Mouse (Mus musculus): ENCODE data around the gene Rpp25l. TPM values are rescaled to one million over a fixed set of nuclear protein-coding genes. Genes with fewer than 3 reads are reported as not detected.
"Not testable (repeated sequence)": the region's sequence is repeated elsewhere in the genome, so short reads cannot be mapped to it uniquely, and the experiment has no call there.

Gene Rpp25l
- total RNA-seq (2021), result 10 to 100 TPM; 27.8 to 33.2 TPM

- peak; percentile 81 to 86 for DNase-seq (ENCODE audit: low spot score in 2 of 2)
- intact Hi-C loops (cut with DNase I), result loop anchor here (1.0 kb wide), 1 partner anchor 27 kb away; no protein-coding TSS in a partner anchor
Observed at GRCm38 (mm10) chr4:41713197-41714067, at the start of gene Rpp25l. TSS of gene Rpp25l (minus strand) at chr4:41713534.

DNA sequence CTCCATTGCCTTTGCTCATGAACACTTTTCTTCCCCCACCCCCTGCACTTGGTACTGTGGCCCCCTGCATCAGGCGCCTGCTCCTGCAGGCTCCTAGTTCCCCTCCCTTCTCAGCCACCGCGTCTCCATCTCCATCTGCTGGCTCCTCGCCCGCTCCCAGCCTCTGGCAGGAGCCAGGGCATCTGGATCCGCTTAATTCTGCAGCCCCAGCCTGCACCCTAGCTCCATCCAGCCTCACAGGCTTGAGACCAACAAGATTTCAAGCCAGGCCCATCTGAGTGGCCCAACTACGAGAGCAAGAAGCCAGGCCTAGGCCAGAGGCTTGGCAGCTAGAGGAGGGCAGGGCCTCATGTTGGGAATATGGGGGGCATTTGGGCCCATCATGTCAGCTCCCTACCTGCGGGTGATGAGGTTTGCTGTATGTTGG is 49.4 kb upstream of the Rpp25l start:
- intact Hi-C loops (cut with DNase I); DNase-seq (ENCODE audit: low spot score in 2 of 2): not testable (repeated sequence)

DNA sequence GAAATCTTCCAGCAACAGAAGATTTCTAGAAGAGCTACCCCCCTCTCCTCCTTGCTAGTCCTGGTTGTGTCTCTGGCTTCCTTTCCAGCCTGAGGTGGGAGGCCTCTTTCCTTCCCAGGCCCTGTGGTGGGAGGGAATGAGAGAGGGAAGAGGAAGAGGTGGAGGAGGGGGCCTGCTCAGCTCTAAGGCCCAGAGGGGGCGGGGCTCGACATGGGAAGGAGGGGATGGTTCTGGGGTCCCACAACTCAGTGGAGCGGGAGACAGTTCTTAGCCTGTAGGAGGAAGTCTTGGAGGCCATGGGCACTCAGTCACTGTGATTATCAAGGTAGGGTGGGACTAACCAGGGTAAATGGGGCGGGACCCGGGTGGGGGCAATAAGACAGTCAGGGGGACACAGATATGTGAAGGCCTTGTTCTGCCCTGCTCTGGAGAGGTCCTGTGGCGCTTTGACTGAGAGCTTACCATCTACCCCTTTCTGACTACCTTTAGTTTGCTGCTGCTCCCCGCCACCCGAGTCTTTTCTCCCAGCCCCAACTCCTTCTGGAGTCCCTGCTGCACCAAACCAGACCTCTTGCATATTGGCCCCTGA is 48.9 kb upstream of the Rpp25l start:
- DNase-seq (ENCODE audit: low spot score in 2 of 2), result no peak
- intact Hi-C loops (cut with DNase I), result no loop called here

- DNase-seq (ENCODE audit: low spot score in 2 of 2), result no peak
- intact Hi-C loops (cut with DNase I), result no loop called here
Observed at GRCm38 (mm10) chr4:41761680-41762079, 48.3 kb upstream of the Rpp25l start.

DNA sequence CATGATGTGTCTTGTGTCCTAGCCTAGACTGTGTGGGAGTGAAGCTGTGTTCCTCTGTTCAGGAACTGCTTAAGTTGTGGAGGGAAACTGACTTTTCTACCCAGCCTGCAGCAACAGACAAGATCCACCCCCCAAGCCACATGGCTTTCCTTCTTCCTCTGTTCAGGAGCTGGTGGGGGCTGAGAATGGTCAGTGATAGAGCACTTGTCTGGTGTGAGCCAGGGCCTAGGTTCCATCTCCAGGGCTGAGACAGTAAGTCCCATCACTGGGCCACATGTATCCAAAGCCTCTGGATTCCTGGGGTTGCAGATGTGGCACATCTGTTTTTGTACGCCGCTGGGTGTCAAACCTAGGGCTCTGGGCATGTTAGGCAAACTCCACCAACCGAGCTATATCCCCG is 47.6 kb upstream of the Rpp25l start:
- DNase-seq (ENCODE audit: low spot score in 2 of 2), result no peak
- intact Hi-C loops (cut with DNase I), result no loop called here

- intact Hi-C loops (cut with DNase I), result no loop called here
- DNase-seq (ENCODE audit: low spot score in 2 of 2), result peak; percentile 57 to 70
Observed at GRCm38 (mm10) chr4:41760288-41760721, 47.0 kb upstream of the Rpp25l start.

GRCm38 (mm10) chr4:41759656-41760287 is 46.4 kb upstream of the Rpp25l start:
- intact Hi-C loops (cut with DNase I), result no loop called here
- no peak for DNase-seq (ENCODE audit: low spot score in 2 of 2)

- intact Hi-C loops (cut with DNase I), result no loop called here
Observed at GRCm38 (mm10) chr4:41759206-41759605, 45.9 kb upstream of the Rpp25l start.

DNA sequence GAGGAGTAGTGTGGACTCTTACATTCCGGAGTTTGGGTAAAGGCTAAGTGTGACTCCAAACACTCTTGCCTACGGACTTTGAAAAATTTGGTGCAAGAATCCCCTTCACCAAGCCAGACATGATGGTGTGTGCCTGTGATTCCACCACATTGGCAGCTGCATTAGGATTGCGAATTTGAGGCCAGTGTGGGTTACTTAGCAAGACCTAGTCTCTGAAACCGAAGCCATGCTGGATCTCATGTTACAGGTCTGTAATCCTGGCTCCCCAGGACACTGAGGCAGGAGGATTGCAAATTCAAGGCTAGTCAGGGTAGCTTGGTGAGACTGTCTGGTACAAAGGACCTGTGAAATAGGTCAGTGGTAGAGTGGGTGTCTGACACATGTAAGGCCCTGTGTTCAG is 45.4 kb upstream of the Rpp25l start:
- intact Hi-C loops (cut with DNase I), result no loop called here
- no peak for DNase-seq (ENCODE audit: low spot score in 2 of 2)

More at GRCm38 (mm10) chr4:41759206-41759605, 45.9 kb upstream of the Rpp25l start:
- no peak for DNase-seq (ENCODE audit: low spot score in 2 of 2)

DNA sequence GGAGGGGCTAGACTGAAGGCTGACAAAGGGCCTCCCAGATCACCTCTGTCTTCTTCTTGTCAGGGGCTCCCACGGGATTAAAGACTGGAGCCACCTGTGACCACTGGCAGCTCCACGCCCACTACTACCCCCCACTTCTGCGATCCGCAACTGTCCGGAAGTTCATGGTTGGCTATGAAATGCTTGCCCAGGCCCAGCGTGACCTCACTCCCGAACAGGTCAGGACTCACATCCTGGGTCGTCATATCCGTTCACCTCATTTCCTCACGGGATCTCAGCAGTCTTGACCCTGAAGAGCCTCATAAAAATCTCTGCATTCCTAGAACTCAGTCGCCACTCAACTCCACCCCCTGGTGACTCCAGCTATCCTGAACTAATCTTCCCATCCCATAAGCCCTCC is 44.7 kb upstream of the Rpp25l start:
- no peak for DNase-seq (ENCODE audit: low spot score in 2 of 2)
- intact Hi-C loops (cut with DNase I), result no loop called here

DNA sequence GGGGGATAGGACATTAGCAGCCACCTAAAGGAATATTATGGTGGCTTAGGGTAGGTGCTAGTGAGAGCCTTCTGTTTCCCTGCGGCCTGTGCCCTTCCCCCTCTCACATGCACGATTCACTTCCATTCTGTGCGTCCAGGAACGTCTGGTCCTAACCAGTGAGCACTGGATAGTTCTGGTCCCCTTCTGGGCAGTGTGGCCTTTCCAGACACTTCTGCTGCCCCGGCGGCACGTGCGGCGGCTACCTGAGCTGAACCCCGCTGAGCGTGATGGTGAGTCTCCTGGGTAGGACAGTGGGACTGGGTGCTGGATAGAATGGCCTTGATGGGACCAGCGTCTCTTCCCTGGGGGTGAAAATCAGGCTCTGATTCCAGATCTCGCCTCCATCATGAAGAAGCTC is 44.0 kb upstream of the Rpp25l start:
- no peak for DNase-seq (ENCODE audit: low spot score in 2 of 2)
- intact Hi-C loops (cut with DNase I), result no loop called here

DNA sequence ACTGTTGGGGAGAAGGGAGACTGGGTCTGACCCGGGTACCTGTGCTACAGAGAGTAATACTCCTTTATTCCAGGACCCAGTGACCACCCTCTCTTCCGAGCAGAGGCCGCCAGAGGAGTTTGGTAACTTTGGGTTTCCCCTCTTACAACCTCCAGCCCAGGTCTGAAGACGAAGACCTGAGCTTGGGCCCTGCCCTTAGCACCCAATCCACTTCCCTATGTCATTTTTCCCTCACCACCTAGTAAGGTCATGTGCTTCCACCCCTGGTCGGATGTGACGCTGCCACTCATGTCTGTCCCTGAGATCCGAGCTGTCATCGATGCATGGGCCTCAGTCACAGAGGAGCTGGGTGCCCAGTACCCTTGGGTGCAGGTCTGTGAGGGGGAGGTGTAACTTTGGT is 43.1 kb upstream of the Rpp25l start:
- intact Hi-C loops (cut with DNase I), result no loop called here
- DNase-seq (ENCODE audit: low spot score in 2 of 2), result no peak

GRCm38 (mm10) chr4:41755338-41756305 is 42.3 kb upstream of the Rpp25l start, which contains the start of gene Sigmar1:
TSS of gene Sigmar1 (minus strand) at chr4:41756157.
- DNase-seq (ENCODE audit: low spot score in 2 of 2), result peak; percentile 82
- intact Hi-C loops (cut with DNase I), result no loop called here

GRCm38 (mm10) chr4:41754797-41755337 is 41.5 kb upstream of the Rpp25l start, which contains the start of gene Galt:
TSS of gene Galt (plus strand) at chr4:41755228.
- DNase-seq (ENCODE audit: low spot score in 2 of 2), result no peak
- intact Hi-C loops (cut with DNase I), result no loop called here

DNA sequence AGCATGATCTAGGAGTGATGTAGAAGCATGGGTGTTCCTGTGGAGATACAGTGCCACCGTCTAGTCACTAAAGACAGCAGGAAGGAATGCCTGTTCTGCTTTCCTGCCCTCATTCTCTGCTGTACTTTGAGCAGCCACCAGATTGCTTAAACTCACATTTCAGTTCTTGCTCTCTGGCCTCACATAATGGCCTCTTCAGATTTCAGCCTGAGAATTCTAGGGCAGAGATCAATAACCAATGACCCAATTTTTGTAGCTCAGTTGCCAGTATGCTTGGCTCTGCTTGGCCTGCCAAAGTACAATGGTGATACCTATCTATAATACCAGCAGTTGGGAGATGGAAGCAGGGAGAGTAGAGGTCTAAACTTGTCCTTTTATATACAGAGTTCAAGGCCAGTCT is 31.7 kb upstream of the Rpp25l start:
- no peak for DNase-seq (ENCODE audit: low spot score in 2 of 2)
- intact Hi-C loops (cut with DNase I), result no loop called here

DNA sequence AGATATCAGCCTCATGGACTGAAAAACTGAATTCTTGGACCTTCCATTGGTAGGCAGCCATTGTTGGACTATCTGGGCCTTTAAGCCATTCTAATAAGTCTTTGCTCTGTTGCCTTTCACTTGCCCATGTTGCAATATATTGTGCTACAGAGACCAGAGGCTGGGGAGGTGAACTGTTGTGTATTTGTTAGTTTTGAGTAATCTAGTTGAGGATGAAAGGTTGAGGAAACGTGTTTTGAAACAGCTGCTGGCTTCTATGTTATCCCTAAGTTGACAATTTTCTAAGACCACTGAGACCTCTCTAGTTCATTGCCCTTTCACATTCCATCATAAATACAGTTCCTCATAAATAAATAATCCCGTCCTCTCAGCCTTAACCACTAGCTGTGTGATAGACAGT is 30.8 kb upstream of the Rpp25l start:
- intact Hi-C loops (cut with DNase I), result no loop called here
- DNase-seq (ENCODE audit: low spot score in 2 of 2), result no peak

DNA sequence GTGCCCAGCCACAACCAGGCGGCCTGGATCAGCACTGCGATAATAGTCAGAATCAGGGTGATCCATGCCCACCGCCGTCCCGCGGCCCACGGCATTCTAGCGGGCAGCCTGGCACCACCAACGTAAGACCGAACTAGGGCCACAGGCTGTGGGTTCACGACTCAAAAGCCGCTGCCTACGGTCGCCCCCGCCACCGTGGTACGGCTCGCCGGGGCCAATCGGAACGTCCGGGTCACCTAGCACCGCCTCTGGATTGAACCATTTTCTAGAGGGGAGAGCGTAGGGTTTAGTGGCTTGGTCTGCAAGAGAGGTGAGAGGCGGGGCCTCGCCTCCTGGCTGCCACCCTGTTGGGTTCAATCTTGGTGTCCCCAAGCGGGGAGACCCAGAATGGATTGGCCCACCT is 27.8 kb upstream of the Rpp25l start:
- peak; percentile 92 to 93 for DNase-seq (ENCODE audit: low spot score in 2 of 2)
- intact Hi-C loops (cut with DNase I), result no loop called here

DNA sequence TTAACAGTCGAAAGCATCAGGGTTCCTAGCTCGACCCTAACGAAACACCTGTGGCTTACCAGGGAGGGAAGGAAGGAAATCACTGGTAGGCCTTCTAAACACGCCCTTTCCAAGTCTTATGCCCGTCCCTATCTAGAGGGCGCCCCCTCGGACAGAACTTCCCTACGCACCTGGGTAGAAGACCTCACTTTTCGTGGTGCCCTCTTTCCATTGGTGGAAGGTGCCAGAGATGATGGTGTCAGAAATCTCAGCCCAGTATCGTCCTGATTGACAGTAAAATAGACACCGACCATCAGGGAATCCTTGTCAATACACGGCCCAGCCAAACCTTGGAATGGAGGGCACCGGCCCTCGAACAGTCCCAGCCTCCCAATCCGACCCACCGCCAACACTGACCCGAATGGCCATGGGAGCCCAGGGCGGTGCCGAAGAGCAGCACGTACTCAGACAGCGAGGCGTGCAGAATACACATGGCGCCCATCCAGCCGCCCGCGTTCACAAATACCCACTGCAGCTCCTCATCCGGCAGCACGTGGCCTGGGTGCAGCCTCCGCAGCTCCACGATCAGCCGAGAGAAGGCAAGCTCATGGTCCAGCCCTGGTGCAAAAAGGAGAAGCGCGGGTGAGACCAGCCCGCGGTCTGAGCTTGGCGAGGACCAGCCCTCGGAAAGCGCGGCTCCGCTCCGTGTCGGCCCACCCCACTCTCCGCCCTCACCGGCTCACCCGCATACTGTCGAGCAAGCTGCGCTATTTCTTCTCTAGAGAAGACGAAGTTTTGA is 27.2 kb upstream of the Rpp25l start:
- intact Hi-C loops (cut with DNase I), result loop anchor here (1.0 kb wide), 1 partner anchor 26 kb away; no protein-coding TSS in a partner anchor
- DNase-seq (ENCODE audit: low spot score in 2 of 2), result peak in 1 of 2 experiments; percentile 83

All from left cerebral cortex, postnatal 36 days (tissue).